Mouse (Mus musculus): ENCODE results near the gene Gm21761.
"Not testable (repeated sequence)": the region's sequence is repeated elsewhere in the genome, so short reads cannot be mapped to it uniquely, and the experiment has no call there.

Gm21761 gene

DNA sequence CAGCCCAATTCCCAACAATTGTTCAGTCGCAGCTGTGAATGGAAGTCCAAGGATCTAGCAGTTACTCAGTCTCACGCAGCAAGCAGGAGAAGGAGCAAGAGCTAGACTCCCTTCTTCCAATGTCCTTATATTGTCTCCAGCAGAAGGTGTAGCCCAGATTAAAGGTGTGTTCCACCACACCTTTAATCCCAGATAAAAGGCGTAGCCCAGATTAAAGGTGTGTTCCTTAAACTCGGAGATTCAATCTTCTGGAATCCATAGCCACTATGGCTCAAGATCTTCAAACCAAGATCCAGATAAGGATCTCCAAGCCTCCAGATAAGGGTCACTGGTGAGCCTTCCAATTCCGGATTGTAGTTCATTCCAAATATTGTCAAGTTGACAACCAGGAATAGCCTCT is at the start of gene Gm21761:
Gene Gm21761, minus strand, starts transcription at position 101 of the 400 bp plus-strand sequence.
- DNase-seq (ENCODE audit: low read depth, low spot score) = not testable (repeated sequence)

DNA sequence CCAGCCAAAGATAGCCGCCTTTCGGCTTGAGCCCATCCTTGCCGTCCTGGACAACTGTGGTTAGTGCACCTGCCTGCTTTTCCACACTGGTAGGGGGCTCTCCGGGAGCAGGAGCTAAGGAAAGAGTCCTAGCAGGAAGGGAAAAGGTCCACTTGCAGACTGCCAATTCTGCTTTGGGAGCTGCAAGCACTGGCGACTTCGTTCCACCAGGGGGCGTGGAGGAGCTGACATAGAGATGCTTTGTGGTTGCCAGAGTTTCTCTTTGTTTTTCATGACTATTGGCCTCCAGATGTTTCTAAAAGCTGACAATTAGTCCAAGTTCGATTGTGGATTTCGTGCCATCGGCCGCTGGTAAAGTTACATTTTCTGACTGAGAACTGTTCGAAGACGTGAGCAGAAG is 40.1 kb upstream of the Gm21761 start:
- DNase-seq (ENCODE audit: low read depth, low spot score) = not testable (repeated sequence)

DNA sequence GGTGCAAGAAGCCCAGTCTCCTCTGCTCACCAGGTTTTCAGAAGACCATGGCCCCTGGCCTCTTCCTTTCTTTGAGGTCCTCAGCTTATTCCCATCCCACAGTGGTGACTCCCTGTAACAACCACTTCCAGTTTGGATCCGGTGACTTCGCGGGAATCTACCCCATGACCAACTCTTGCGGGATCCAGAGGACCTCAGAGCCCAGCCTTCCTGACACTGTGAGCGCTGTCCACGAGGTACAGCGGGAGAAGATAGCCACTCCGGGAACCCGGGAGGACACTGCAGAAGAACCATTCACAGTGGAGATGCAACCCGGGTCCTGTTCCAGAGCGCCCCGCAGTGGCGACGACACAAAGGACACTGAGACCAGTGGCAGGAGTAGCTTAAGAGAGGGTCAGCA is 39.1 kb upstream of the Gm21761 start:
- not testable (repeated sequence) for DNase-seq (ENCODE audit: low read depth, low spot score)

DNA sequence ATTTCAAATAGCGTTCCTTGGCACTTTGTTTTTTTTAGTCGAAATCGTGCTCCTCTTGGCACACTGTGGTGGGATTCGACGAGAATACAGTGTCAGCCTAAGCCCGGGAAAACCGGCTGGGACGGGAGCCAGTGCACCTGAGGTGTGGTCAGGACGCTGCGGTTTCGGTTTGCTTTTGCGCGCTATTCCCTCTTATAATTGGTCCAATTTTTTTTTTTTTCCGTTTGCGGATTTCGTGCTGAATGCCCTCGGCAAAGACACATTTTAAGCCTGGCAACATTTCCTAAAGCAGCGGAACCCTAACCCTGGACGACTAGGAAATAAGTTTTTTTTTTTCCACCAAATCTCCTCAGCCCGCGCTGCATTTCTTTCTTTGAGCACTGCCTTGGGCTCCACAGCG is 36.9 kb upstream of the Gm21761 start:
- DNase-seq (ENCODE audit: low read depth, low spot score) = not testable (repeated sequence)

DNA sequence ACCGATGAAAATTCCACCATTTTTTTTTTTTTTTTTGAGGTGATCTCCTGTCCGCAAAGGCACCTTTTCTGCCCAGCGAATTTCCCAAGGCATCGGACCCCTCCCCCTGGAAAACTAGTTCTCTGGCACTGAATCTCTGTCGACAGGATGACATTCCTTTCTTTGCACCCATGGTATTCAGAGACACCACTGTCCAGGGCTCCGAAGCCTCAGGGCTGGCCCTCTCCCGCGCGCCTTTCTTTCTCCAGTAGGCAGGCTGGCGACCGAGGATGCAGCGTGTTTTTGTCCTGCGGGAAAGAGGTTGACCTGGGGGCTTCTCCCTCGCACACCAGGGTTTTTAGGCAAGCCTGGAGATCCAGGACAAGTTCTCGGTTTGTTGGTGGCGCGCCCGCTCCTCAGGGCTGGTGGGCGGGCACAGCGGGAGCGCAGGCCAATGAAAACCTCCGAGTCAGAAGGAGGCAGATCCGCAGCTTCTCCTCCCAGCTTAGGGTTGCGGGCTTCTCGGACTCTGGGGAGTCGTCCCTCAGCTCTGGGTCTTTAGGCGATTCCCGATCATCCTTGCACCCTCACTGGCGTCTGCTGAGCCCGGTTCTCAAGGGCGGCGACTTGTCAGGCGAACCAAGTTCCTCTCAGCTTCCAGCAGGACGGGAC is 36.4 kb upstream of the Gm21761 start:
- not testable (repeated sequence) for DNase-seq (ENCODE audit: low read depth, low spot score)

DNA sequence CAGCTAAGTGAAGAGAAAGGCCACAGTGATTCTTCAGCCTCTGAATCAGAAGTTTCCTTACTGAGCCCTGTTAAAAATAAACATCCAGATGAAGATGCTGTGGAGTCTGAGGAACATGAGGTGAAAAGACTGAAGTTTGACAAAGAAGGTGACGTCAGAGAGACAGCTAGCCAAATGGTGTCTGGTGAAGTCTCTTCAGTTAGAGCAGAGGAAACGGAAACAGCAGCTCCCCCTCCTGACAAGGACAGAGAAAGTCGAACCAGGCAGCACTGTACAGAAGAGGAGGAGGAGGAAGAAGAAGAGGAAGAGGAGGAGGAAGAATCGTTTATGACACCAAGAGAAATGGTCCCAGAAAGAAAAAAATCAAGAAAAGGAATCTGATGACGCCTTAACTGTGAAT is 33.8 kb upstream of the Gm21761 start:
- DNase-seq (ENCODE audit: low read depth, low spot score) = not testable (repeated sequence)

DNA sequence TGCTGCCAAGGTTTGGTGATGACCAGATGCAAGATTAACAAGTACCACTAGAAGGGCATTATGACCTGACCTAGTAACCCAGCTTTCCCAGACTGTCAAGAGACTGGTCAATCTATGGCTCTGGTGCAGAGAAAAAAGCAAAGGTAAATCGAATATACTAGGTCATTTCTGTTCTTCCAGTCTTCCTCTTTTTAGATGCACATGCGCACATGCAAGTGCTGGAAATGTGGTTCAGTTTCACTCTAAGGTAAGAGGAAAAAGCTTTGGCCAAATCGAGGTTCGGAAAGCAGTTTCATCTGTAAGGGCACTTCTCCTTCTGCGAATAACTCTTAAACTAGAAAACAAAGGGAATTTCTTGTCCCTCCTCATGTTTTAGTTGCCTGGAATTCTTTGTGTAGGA is 26.5 kb upstream of the Gm21761 start:
- not testable (repeated sequence) for DNase-seq (ENCODE audit: low read depth, low spot score)

DNA sequence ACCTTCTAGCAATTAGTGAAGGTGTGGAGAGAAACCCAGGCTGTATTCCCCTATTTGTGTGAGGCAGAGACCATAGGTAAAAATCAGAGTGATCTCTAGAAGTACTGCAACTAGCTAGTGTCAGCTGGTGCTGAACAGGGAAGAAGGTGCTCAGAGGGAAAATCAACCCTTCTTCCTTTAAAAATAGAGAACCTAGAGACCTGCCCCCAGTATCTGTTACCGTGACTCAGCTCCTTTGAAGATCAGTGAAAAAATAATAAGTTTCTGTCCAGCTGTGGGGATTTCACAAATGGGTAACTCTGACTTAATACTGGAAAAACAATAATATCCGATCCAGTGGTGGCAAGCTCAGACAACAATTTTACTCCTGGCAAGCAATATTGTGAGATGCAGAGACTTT is 26.0 kb upstream of the Gm21761 start:
- DNase-seq (ENCODE audit: low read depth, low spot score) = not testable (repeated sequence)

DNA sequence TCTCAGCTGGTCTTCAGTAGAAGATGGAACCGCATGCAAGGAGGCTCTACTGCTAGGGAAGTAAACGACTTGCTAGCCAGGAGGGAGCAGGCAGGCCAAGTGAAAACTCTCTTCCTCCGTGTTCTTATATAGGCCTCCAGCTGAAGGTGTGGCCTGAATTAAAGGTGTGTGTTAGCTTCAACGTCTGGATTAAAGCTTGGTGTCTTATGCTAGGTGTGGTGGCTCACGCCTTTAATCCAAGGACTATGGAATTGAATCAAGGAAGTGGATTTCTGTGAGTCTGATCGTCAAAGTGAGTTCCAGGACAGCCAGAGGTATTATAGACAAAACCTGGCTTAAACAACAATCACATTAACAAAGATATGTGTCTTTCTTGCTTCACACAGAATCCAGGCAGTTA is 21.6 kb upstream of the Gm21761 start, which contains the start of gene B020031M17Rik:
Gene B020031M17Rik, minus strand, starts transcription at position 101 of the 400 bp plus-strand sequence.
- DNase-seq (ENCODE audit: low read depth, low spot score) = not testable (repeated sequence)

DNA sequence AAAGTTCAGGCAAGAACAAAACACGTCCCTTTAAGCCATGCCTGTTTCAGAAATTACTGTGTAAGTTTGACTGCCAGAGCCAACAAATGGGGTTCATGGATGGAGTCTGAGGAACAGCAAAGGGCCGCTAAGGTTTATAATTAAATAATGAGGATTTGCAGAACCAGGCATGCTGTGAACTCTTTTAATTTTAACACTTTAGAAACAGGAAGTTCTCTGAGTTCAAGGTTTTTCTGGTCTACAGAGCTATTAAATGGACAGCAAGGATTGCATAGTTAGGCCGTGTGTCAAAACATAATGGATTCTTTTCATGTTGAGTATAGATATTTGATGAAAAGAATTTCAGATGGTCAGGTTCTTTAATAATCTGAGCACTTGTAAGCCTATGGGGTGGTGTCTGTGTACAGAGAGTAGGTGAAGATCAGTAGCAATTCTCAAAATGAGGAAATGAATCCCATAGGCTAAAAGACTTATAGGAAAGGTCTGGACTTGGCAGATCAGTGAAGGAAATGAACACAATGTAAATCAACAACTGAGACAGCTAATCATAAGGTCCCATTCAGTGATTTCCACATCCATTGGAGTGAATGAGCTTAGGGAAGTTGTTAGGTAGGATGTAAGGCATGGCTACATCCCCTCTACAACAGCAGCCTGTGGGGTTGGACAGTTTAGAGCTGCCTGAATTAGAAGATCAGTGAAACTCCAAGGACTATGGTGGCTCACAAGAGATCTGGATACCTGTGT is 4.3 kb downstream of the Gm21761 start:
- DNase-seq (ENCODE audit: low read depth, low spot score) = not testable (repeated sequence)

DNA sequence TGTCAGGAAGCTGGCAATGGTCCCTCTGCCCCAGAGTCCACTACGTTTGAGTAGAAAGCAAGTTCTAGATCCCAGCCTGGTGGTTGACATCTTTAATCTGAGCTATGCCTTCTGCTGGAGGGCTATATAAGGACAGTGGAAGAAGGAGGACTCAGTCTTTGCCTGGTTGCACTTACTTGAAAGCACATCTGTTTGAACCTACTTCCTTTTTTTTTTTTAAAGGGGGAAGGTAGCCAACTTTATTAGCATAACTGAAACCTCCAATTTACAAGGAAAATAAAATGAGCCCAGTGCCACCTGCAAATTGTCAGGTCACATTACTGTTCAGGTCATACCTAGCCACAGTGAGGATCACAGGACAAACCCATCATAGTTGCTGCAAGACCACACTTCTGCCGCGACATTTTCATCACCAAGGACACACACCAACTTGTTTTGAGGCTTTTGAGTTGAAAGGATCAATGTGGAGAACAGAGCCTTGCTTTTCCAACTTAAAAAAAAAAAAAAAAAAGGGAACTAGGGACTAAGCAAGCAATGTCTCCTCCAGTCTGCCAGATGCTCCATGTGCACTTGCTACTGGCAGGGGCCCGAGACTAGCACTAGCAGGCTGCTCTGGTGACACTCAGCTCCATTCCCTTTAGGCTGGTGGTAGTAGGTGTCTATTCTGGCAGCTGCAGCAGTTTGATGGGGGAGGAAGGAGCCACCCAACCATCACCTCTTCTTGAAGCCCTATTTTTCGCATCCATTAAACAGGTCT is 11.9 kb downstream of the Gm21761 start:
- not testable (repeated sequence) for DNase-seq (ENCODE audit: low read depth, low spot score)

DNA sequence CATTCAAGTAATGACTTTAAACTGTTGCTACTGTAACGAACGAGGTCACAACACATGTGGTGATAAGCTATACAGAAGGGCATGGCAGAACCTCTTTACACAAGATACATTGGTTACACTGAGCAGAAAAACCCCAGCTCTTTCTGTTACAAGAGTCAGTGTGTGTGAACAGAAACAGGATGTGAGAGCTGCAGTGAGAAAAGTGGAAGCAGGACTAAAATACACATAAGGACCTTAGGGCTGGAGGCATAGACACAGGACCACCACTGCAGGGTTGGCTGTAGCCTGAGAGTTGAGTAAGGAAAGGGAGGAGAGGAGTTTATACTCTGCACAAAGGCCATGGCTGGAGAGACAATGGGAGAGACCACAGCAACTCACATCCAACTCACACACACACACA is 12.6 kb downstream of the Gm21761 start:
- not testable (repeated sequence) for DNase-seq (ENCODE audit: low read depth, low spot score)

DNA sequence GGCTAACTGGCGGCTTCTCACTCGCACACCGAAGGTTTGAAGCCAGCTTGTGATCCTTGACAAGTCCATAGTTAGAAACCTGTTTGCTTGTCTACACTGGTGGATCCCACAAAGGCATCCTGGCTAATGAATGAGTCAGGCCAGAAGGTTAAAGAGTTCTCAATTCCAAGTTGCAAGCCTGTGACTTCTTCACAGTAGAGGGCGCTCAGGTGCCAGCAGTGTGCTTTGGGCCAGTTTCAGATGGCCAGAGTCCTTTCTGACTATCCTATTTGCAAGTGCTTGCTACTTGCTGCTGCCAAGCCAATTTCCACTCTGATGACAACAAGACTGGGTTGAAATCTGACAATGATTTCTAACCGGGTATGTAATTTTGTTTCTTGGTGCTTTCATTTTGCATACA is 30.5 kb downstream of the Gm21761 start:
- not testable (repeated sequence) for DNase-seq (ENCODE audit: low read depth, low spot score)

DNA sequence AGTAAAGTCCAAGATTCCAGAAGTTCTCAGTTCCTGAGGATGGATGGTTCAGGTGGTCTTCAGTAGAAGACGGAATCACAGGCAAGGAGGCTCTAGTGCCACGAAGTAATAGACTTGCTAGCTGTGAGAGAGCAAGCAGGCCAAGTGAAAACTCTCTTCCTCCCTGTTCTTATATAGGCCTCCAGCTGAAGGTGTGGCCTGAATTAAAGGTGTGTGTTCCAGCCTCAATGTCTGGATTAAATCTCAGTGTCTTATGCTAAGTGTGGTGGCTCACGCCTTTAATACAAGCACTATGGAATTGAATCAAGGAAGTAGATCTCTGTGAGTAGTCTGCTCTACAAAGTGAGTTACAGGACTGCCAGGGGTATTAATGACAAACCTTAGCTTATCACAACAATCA is 34.4 kb downstream of the Gm21761 start, which contains the start of gene Tcstv1:
Gene Tcstv1, minus strand, starts transcription at position 101 of the 400 bp plus-strand sequence.
- DNase-seq (ENCODE audit: low read depth, low spot score) = not testable (repeated sequence)

DNA sequence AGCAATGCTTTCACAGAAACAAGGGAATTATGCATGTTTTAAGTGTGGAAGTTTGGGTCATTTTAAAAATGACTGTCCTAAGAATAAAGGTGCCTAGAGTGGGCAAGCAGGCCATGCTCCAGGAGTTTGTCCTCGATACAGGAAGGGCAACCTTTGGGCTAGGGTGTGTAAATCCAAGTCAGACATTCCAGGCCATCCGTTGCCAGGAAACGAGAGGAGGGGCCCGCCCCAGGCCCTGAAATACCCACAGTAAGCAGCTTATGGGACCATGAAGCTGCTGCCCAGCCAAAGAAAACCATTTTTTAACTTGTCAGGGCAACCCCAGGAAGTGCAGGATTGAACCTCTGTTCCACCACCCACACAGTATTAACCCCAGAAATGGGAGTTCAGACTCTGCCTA is 42.2 kb downstream of the Gm21761 start:
- not testable (repeated sequence) for DNase-seq (ENCODE audit: low read depth, low spot score)

DNA sequence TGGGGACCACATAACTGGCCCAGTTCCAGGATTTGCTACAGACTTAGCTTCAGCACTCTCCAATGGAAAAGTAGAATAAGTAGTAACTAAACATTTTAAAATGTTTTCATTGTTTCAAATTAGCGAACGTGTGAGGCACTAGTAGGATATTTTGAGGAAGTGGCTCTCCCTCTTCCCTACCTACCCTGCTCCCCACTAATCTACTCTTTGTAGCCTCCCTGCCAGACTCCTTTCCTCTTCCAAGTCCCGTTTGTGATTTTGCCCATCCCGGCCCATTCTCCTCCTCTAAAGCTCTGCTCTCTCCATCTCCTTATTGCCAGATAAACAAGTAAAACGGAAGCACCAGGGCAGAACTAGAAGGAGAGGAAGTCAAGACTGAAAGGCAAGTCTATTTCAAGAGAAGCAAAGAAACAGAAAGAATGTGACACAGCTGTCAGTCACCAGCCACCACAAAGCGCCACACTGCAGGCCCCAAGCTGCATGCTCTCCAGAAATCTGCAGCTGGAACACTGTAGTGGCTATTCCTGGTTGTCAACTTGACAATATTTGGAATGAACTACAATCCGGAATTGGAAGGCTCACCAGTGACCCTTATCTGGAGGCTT is 64.6 kb downstream of the Gm21761 start:
- DNase-seq (ENCODE audit: low read depth, low spot score) = not testable (repeated sequence)

DNA sequence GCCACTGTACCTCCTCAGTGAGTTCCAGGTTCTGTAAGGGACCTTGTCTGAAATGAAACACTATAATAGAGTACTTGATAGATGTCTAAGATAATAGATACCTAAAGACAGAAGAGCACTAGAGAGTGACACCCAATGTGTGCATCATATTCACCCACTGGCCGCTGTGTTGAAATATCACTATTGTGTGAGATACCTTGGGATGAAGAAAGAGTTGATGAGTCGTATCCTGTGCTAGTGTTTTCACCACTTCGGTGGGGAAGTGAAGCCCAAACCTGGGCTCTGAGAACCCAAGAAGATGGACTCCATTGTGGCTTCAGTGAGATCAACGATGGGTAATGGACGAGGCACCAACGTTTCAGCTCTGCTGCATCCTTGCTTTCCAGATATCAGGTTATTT is 66.7 kb downstream of the Gm21761 start:
- DNase-seq (ENCODE audit: low read depth, low spot score) = not testable (repeated sequence)

Data from c-Kit-negative CD71-positive TER-119-positive erythroid progenitor cells, embryonic 14.5 days (primary cell).